Mouse (Mus musculus) hematopoietic stem cell, adult 5-6 weeks (primary cell): ENCODE measurements at regions not wholly inside any gene's neighbourhood (a gene's known extent, or its start where the extent isn't known, plus 50 kb on each side); places are given as distances from the start of the nearest gene placed in this dataset.

ENCODE experiments used
- ATAC-seq, 2 experiments: fragments of 125-278 bp in 1 of 2; replicated peaks in 1 of 2; 2 replicates each; pipeline ENCODE4 v1.8.0; 2016 to 2017; ENCODE audit warnings: inconsistent platforms in 2 of 2, mild to moderate bottlenecking in 2 of 2, moderate number of reproducible peaks in 2 of 2, low read depth in 1 of 2, moderate TSS enrichment in 1 of 2; ENCODE audit not compliant: low FRiP score in 2 of 2, poor library complexity in 2 of 2, severe bottlenecking in 2 of 2, insufficient read depth in 1 of 2, low TSS enrichment in 1 of 2

DNA sequence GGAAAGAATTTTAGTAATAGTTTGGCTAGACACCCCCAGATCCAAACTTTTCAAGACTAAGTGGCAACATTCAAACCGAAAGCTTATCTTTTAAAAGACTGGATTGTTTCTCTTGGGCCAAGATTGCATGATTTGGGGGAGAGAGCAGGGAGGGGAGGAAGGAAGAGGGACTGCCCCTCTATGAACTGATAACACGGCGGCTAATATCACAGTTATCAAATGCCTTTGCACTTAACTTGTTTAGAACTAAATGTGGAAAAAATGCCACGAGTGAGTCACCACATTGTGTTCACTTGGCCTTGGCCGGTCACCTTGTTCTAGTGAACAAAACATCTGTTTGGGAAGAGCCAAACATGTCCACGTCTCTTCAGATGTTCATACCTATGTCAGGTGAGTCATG lies 92.3 kb downstream of the Tes start:
- no peak for ATAC-seq

DNA sequence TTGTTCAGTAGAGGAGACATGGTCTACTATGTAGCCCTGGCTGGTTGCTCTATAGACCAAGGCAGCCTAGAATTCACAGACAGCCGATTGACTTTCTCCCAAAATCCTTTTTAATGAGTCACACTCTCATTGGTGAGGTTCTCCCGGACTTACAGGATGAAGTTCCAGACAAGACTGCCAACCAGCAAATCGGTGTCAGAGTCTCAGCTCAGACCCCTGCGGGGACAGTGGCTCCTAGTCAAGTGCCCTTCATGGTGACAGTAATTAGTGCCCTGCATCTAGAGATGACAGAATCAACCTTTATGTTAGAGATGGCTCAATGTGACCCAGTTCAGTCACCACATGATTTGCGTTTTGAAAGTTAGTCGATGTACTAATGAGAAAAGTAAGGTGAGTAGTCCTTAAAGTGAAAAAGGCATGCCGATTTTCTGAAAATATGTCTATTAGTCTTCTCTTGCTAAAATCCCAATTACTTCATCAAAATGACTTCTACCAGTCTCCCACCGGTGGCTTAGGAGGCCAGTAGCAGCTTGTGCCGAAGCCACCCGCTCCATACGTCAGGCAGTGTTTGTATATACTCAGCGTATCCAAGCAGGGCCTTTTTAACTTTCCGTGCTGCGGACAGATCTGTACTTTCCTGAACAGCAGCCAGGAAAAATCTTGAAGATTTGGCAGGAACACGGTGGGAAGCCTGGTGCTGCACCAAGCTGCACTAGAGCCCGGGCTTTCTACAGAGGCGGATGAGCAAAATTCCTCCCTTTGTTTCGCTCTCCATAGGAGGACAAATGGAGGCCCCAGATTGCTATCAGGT lies 105.2 kb downstream of the Tes start:
- peak in 1 of 2 experiments; percentile 7; a peak in 1 of 4 replicates for ATAC-seq

DNA sequence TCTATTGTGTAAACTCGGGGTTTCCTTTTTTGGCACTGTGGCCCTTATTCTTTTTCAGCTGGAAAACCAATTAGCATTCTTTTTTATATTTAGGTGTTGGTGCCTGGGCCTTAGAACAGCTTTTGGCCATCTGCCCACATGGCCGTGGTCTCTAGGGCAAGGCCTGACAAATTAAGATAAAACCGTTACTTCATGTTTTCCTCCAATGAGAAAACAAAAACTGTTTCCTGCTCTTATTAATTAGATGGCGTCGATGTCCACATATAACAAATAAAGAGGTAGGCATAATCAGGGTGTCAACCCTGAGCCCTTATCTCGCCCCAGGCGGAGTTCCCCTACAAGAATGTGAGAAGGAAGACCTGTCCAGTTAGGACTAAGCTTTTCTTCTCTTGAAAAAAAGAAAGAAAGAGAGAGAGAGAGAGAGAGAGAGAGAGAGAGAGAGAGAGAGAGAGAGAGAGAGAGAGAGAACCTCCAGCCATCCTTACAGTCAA lies 105.9 kb downstream of the Tes start:
- peak; percentile 7 to 42; a peak in 1 of 4 replicates for ATAC-seq

DNA sequence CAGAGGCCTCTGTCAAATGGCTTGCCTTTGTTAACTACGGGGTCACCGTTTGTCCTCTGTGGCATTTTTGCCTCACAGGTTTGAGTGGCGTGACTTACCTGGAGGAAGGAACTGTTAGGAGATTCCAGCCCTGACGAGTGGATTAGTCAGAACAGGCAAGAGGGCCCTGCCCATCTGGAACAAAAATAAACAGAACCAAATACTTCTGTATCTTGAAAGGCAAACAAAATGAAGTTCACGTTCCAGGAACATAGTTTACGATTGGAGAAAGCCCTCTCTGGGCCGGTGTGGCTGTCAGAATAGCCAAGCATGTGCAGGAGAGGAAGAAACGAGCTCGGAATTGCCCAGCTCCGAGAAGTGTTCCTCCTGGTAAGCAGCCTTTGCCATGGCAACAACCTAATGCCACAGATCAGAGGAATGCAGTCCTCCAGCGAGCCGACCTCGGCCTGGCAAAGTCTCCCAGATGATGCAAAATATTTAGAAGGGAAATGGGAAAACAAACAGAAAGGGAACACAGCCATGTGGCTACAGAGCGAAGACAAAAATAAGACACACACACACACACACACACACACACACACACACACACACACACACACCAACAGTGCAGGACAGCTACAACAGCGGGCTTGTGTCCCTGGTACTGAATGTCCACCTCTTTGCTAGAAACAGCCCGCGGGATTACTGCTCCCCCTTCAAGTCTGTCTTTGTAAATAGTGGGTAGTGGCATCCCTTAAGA lies 106.5 kb downstream of the Tes start:
- 0 out of 4 replicates have a peak, but pooled peaks of 1 of the 2 experiments have one; percentile 32 for ATAC-seq

DNA sequence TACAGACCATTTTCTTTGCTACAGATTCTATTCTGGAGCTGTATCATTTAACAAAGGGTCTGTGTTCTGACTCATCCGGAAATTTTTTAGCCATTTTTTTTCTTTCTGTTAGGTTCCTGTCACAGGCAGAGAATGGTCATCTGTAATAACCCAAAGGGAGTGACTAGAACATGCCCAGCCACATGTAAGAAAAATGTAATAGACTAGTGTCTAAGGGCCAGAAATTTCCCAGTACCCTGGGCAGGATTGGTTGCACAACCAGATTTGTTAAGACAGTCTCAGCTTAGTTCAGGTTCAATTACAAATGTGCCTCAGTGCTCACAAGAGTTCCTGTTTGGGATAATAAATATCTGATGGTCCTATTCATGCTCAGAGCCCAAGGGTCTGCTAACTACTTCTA lies 107.1 kb downstream of the Tes start:
- ATAC-seq = no peak

DNA sequence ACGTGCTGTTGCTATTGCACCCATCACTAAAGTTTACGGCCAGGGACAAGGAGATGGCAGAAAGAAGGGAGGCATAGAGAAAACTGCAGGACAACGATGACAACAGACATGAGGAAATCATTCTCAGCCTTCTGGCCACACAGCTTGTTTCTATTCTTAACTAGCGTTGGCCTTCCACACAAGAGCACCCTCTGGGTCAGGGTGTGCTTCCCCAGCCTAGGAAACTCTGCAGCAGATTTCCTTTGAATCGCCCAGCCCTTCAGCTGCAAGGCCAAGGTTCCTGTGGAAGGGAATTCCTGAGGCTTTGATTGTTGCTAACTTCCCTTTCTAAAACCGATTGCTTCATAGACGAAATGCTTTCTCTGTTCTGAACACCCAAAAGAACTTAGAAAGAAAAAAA lies 103.8 kb upstream of the Cav2 start:
- ATAC-seq = no peak

DNA sequence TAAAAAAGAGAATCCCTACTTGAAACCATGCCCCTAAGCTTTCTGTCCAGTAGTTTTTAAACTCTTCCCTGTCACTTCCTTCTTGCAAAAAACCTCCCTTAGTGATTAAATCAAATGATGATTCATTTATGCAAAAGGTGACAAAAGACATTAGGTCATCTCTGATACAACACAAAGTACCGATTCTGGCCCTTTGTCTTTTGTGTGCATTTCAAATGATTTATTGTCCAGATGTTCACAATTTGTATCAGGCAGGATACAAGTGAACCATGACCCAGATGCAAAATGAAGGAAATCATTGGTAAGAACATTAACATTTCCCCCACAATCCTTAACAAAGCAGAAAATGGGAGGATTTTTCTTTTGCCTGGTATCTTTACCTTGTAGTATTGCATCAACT lies 101.5 kb upstream of the Cav2 start:
- ATAC-seq = no peak

DNA sequence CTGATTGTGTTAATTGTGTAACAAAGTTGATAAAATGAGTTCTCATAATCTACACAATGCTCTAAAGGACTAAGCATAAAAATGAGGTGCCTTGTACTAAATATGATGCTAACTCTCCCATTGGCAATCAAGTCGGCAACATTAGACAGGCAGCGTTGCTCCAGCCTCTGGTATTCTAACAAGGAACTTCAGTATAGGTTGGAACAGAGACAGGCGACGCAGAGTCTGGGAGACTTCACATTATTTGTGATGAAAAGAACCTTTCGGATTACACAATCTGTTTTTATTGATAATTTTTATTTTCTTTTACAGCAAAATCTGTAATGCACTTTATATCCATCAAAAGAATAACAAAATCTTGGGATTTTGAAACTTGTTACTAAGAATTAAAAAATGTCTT lies 94.4 kb upstream of the Cav2 start:
- no peak for ATAC-seq

DNA sequence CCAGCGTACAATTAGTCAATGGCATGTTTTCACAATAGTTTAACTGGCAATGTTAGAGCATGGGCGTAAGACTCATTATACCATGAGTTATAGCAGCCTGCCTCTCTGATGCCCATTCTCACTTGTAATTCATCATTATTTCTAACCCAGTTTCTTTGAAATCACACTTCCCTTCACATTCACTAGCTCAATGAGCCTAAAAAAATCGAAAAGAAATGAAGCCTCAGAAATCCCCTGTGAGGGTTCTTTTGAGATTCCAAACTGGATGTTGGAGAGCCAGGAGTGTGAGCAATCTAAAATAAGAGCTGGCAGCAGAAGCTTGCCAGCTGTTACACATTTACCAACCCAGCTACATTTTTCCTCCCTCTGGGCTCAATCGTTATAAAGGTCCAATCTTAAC lies 93.9 kb upstream of the Cav2 start:
- ATAC-seq = no peak

DNA sequence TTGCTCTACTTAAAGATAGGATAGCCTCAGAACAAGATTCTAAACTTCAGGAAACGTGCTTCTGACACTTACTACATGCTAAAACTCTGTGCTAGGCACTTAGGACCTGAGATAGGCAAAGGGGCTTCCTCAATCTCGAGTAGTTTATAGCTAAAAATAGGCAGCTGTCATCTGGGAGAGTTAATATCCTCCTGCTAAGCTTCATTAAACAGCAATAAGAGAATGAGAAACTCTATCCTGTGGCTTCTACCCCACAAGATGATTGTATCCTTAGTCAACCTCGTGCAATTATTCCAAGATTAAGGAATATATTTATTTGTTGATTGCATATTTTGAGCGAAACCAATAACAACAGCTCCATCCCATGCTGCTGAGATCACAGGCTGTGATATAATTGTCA lies 85.4 kb upstream of the Cav2 start:
- no peak for ATAC-seq

DNA sequence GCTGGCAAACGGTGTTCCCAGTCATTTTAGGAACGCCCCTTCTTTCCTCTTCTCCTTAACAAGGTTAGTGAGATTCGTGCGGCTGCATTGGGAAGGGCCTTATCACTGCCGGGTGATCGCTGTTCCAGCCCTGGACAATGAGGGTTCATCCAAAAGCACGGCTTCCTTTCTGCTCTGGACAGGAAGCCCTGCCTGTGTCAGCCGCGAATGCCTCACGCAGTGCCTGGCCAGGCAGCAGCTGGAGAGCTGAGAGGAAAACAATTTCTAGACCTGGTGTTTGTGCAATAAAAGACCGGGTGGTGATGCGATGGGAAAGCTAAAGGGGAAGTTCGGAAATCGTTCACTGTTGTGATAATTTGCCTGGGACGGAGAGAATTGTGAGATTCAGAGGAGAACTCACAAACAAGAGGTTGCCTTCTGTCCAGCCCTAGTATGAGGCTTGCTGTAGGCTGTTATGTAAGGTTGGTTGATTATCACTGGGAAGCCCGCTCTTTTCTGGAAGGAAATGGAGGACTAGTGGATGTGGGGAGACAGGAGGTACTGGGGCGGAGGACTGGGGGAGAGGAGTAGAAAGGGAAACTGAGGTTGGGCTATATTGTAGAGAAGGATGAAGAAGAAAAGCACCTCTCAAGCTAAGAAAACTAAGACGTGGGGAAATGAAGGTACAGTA lies 83.1 kb upstream of the Cav2 start:
- ATAC-seq = peak; percentile 56 to 80

DNA sequence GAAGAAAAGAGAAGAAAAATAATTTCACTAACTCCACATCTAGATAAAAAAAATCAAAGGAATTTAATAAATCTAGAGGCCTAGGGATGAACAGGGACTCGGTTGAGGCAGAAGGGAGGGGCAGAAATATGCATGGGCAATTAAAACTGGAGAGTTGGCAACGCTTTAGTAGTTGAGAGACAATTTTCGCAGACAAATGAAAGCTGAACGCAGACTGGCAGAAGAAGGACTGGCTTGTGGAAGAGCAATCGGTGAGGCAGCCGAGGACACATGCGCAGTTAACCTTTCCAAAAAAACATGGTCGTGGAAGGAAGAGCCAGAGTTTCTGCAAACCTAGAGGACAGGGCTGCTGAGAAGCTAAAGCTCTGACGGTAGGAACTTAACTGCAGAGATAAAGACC lies 82.1 kb upstream of the Cav2 start:
- ATAC-seq = no peak

DNA sequence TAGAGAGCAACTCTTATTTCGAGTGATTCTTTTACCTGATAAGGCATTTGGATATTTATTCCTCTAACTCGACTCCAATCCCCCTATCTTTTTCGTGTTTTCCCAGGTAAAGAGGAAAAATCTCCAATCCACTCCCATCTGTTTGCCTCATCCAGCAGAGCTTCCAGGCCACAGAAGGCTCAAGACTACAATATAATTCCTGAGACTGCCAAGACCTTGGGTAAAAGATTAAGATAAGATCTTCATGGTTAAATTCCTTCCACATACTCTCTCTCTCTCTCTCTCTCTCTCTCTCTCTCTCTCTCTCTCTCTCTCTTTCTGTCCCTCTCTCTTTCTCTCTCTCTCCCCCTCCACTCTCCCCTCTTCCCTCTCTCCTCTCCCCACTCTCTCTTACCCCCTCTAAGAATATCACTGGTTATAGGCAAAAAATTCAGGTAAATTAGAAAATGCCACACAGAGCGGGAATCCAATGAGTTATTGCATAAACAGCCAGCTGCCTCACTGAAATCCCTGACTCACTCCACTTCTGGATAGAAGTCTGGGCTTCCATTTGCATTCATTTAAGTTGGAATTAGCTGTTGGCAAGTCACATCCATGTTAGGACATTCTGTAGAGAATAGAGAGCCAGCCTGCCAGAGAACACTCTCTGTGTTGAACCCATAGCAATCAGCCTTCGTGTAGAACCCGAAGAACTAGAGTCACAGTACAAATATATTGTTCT lies 78.9 kb upstream of the Cav2 start:
- no peak for ATAC-seq

DNA sequence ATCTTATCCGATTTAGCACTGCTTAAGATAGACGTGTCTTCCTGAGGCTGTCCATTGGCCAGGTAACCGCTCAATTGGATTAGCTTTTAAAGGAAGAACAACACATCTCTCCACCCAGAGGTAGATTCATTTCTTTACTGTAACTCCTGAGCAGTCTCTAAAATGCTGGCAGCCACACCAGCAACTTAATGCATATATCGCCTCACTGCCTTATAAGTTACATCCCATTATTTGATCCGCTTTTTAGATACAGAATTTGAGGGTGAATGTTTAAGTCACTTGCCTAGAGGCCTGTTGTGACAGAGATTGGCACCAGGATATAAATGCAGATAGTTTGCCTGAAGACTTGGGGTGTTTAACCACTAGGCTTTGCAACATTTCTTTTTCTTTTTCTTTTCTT lies 77.7 kb upstream of the Cav2 start:
- no peak for ATAC-seq

DNA sequence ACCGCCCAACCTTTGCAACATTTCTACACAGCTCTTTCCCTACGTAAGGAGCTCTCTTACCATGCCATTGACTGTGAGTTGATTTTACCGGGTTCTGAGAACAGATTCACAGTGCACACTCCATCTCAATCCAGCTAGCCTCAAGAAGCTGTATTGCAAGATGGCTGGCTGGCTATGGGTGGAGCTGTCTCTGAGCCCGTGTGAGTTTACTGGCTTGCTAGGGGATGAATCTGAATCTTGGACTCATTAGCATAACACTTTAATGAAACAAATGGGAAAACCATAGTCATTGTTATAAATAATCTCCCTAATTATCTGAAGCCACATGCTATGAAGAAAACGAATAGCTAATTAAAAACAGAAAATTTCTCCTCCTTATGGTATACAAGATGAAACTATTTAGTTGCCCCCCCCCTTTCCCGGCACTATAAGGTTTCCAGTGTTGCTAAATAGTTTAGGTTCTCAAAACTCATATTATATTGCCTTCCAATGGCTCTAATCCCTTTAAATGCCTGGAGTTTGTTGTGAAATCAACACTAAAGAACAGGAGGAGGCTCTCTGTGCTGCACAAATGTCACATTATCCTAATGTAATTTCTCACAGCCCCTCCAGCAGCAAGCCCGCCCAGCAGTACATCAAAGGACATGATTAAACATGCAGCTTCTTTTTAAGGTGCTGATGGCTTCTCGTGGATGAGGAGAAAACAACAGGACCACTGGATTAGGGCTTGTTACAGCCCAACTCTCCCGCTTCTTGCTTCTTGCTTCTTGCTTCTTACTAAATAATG lies 76.9 kb upstream of the Cav2 start:
- ATAC-seq = no peak

DNA sequence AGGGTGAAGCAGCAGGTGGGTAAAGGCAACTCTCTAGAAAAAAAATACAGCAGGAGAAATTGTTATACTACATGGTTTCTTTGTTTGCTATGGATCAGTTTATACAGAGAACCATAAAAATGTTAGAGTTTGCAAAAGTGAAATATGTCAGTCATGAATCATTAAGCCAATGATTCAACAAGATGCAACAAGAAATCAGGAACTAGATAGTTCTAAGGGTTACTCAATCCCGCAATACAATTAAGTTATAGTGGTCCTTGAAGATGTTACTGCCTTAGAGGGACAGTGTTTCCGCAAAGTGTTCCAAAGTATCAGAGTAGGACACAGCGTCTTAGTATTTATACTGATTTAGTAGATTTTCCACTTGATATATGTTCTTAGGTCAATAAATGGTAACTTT lies 74.1 kb upstream of the Cav2 start:
- no peak for ATAC-seq

DNA sequence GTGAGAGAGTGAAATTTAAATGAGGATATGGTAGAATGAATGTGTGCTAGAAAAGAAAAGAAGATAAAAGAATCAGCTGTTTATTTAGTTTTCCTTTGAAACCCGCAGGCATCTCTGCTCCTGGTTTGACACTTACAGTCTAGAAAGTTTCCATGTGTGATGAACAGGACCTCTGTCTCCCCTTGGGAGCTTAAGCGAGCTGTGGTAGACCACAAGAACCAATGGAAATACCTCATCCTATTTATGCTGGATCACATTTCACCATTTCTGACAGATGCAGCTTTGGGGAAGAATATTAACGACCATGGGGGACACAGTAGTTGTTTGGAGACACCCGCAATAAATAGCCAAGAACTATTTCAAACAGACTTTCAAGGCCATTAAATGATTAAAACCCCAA lies 71.2 kb upstream of the Cav2 start:
- no peak for ATAC-seq
